Mouse (Mus musculus) layer of hippocampus, adult 8-10 months (tissue): ENCODE results near the gene Cdr1. TPM values are rescaled to one million over a fixed set of nuclear protein-coding genes. Genes with fewer than 3 reads are reported as not detected.

Source experiments
- DNase-seq, 2 experiments: peaks; one replicate each; pipeline ENCODE4 v3.0.0; 2022; ENCODE audit warnings: low spot score in 2 of 2
- microRNA-seq, 2 experiments: library from miRNA; unstranded; fragments of <30 nt; microRNA quantifications; one replicate each; pipeline ENCODE4 v1.2.0; 2022
- total RNA-seq, 4 experiments: library from RNA; stranded (reverse); gene quantifications; 2 replicates each; pipeline ENCODE4 v1.2.4; 2022

The Cdr1 gene
- under 1 TPM in 1 of 4 experiments, not detected in 3; 0.21 TPM for total RNA-seq

GRCm38 (mm10) chrX:61185458-61185857 is at the start of gene Cdr1:
Cdr1 (minus strand) TSS chrX:61185558.
- DNase-seq, result no peak

DNA sequence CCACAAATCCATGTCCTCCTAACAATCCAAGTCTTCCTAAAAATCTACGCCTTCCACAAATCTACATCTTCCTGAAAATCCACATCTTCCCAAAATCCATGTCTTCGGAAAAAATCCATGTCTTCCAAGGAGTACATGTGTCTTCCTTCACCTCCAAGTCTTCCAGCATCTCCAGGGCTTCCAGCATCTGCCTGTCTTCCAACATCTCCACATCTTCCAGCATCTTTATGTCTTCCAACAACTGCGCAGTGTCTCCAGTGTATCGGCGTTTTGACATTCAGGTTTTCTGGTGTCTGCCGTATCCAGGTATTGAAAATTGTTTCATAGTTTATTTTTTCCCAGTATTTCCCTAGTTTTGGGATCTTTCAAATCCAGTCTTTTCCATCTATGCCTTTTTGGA is 511 bp upstream of the Cdr1 start:
- DNase-seq, result no peak

GRCm38 (mm10) chrX:61166519-61166918 is 18.8 kb downstream of the Cdr1 start:
- no peak for DNase-seq

DNA sequence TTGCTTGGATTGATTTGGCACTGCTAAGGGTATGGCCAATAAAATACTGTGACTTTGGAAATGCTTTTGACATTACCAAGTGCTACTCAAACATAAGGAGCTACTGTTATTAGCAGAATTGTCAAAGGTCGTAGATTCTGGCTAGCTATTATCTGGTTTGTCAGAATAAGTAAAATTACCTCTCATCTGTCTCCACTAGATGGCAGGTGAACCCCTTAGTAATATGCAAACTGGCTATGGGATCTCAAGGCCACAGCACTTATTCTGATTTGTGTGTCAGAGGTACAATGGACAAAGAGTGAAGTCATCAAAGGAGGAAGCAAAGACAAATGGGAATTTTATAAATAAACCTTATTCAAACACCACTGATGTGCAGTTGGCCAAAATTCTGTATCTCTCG is 24.1 kb downstream of the Cdr1 start:
- DNase-seq, result no peak

GRCm38 (mm10) chrX:61154657-61155256 is 30.6 kb downstream of the Cdr1 start:
- peak in 1 of 2 experiments; percentile 15 for DNase-seq

GRCm38 (mm10) chrX:61154246-61154645 is 31.1 kb downstream of the Cdr1 start:
- no peak for DNase-seq

DNA sequence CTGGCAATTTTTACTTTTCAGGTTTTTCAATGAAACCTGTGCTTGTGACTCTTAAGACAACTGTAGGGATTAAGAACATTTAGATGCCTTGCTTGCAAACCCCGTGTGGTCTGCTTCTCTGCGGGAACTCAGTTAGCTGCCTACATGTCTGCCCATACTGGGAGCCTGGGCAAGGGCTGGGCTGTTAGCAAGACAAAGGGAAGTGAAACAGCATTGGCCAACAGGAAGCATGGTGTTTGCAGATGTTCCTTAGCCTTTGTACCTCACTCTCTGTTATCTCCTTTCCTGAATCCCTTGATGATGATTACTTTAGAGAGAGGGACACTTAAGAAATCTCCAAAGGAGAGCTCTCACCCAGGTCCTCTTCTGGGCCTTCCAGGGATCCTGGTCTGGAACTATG is 38.8 kb downstream of the Cdr1 start:
- no peak for DNase-seq

GRCm38 (mm10) chrX:61145416-61145815 is 39.9 kb downstream of the Cdr1 start:
- DNase-seq, result no peak

DNA sequence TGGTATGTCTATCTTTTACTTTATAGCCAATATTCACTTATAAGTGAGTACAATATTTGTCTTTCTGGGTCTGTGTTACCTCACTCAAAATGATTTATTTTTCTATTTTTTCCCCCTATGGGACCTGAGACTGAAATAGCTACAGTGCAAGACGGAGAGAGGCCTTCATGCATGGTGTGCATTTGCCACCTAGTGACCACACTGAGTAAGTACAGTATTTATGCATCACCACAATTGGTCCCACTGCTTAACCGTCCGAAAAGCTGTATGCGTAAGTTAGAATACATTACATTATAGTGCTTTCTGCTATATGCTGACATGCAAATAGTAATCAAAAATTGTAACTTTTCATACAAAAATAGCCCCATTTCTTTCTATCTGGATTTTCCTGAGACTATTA is 50.8 kb downstream of the Cdr1 start:
- DNase-seq, result no peak

Small RNA genes lying within 50 kb of the gene (microRNA-seq; reads per million reads assigned to microRNA genes)
- gene Gm24396, result 0 reads per million in 2 experiments
